Mouse (Mus musculus) frontal cortex, adult 2 months (tissue): ENCODE measurements around the gene Tasp1. TPM values are rescaled to one million over a fixed set of nuclear protein-coding genes. Genes with fewer than 3 reads are reported as not detected.
"Not testable (repeated sequence)": the region's sequence is repeated elsewhere in the genome, so short reads cannot be mapped to it uniquely, and the experiment has no call there.

Source experiments
- DNase-seq, 2 experiments: peaks; one replicate each; pipeline ENCODE4 v3.0.0; 2022; ENCODE audit warnings: low spot score in 1 of 2; ENCODE audit errors: extremely low spot score in 1 of 2
- polyA plus RNA-seq: library from polyadenylated mRNA; depleted of rRNA; stranded (reverse); fragments of >200 nt; gene quantifications from 2 replicates; pipeline ENCODE4 v1.2.3, GENCODE M21; 2012; rRNA removed

Gene Tasp1
- polyA plus RNA-seq, result 17.8 and 20.3 TPM in 2 replicates

DNA sequence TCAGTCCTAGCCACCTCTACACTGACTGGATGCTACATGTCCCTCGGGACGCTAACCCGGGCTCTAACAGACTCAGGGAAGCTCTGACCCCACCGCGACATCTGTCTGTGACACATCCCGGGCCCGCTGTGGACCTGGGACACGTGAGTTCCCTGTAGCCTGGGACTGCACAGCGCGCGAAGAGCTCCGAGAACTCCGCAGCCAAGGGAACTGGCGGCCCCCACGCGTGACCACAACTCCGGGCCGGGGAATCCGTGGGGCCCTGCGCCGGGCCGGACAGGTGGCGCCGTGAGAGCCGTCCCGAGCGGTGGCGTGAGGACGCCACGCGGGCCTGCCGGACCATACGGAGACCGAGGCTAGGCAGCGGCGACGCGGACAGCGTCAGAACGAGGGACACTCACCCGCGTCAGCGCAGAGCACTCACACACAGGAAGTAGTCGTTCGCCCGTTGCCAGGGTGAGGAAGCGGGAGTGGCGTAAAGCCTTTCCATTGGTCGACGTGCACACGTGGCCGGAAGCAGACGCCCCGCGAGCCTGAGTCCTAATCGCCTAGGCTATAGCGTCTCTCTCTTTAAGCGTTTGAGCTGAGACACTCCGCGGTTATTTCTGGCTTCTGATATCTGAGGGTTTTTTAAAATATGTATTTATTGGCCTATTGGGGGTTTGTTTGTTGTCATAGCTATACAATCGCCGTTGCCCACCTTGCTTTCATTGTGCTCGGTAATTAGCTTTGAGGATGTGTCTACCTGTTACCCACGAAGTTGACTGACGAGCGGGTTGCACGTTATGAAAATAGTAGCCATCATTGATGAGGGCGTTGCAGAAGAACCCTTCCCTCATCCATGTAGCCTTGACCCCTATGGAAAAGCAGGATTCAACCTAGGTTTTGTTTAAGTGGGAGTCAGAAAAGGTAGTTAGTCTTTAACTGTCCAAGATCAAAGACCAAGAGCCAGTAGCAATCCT lies at the start of gene Tasp1:
Gene Tasp1 (minus strand): TSS at position 453 of the 962 bp plus-strand sequence.
- peak; percentile 95 to 96 for DNase-seq

DNA sequence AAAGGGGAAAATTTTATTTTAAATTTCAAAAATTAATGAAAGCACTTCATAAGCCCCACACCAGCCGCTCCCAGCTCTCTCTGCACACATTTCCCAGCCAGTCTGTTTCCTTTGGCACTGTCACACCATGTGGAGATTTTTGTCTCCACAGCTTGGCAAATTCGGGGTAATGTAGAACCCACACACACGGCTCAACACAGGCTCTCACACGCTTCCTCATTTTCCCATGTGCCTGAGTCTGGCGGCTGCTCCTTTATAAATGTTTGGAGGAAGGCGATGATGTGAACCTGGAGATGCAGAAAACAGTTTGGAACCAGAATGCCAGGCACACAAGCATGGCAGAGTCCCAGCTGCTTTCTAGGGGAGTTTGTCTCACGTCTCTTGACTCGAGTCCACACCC lies 47.2 kb upstream of the Tasp1 start:
- peak; percentile 14 to 56 for DNase-seq

- DNase-seq, result no peak
Measured at GRCm38 (mm10) chr2:140108945-140109344, 42.3 kb upstream of the Tasp1 start.

DNA sequence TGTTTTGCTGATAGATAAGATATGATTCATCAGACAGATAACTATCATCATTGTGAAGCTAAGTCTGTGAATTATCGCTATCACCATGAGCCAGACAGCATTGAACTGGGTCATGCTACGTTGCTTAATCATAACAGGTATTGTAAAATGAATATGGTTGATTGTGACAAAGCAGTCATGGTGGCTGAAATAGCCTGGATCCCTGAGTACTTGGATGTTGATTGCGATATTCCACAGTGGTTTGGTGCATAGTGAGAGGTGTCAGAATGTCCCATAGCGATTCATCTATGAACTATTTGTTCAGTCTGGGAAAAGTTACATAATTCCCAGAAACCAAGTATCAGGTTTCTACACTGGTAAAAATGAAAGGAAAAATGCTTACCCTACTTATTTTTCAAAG lies 41.0 kb upstream of the Tasp1 start:
- DNase-seq, result no peak

DNA sequence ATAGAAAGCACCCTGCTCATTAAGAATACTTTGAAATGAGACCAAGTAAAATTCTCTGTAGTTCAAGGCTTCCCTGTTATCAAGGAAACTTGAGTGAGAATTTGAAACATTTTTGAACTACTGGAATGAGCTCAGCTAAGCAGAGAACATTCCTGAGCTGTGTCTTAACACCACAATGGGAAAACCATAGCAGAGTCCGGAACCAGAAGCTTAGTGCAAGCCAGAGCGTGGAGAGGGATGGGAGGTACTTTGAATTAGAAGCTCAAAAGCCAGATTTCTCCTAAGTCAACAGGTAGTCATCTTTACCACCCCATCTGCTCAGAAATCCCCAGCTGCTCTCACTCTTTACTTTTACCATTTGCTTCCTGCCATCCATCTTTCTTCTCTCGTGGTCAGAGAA lies 38.3 kb upstream of the Tasp1 start:
- DNase-seq, result peak; percentile 16 to 30

DNA sequence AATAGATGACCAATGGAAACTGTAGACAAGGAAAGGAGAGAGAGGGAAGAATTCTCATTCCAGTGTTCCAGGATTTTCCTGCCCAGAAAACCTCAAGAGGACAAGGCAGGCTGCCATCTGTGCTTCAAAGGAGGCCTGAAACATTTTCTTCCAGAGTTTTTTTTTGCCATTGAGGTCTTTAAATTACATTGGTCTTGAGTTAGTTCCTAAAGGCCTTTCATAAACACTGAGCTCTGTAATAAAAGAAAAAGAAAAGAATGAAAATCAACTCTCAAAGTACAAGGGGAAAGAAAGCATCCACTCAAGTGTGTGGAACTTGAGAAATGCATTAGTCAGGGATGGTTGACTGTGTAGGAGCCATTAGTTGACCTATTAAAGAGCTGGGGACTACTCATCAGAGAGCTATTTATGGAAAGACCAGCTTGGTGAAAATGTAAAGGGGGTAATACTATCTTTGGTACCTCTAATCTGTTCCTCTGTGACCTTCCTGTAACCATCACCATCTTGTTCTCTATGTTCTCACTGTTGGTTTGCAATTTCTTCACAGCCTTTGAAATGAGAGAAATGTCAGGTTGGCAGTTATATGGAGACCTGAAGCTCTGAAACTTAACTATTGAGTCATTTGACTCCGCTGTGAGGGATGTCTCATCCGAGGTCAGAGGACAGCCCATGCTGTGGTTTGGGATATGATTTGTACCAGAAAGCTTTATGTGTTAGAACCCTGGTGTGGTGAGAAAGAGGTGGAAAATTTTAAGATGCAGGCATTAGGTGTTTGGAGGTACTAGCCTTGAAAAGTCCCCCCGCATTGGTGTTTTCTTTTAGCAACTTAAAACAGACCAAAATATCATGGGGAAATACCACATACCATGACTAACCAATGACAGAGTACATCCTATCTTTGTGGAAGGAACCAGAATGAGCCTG lies 34.2 kb upstream of the Tasp1 start:
- no peak for DNase-seq

- no peak for DNase-seq
Measured at GRCm38 (mm10) chr2:140099971-140100370, 33.4 kb upstream of the Tasp1 start.

GRCm38 (mm10) chr2:140097131-140097591 lies 30.6 kb upstream of the Tasp1 start:
- no peak for DNase-seq

- DNase-seq, result no peak
Measured at GRCm38 (mm10) chr2:140096034-140096433, 29.4 kb upstream of the Tasp1 start.

GRCm38 (mm10) chr2:140093433-140093832 lies 26.8 kb upstream of the Tasp1 start:
- DNase-seq, result no peak

DNA sequence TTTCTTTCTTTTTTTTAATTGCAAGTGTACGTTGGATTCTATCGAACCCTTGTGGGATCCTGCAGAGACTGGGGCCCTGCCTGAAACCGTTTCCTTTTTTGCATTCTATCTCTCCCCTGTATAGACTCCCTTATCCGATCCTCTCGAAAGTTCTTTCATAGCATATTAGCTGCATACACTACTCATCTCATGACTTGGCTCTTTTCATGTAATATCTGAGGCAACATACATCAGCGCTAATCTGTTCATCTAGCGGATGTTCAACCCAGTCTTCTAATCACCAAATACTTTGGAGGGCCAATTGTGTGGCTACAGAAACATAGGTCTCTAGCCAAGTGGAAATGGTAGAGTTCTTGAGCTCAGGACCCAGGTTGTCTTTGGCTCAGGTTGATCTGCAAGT lies 17.6 kb upstream of the Tasp1 start:
- DNase-seq, result no peak

DNA sequence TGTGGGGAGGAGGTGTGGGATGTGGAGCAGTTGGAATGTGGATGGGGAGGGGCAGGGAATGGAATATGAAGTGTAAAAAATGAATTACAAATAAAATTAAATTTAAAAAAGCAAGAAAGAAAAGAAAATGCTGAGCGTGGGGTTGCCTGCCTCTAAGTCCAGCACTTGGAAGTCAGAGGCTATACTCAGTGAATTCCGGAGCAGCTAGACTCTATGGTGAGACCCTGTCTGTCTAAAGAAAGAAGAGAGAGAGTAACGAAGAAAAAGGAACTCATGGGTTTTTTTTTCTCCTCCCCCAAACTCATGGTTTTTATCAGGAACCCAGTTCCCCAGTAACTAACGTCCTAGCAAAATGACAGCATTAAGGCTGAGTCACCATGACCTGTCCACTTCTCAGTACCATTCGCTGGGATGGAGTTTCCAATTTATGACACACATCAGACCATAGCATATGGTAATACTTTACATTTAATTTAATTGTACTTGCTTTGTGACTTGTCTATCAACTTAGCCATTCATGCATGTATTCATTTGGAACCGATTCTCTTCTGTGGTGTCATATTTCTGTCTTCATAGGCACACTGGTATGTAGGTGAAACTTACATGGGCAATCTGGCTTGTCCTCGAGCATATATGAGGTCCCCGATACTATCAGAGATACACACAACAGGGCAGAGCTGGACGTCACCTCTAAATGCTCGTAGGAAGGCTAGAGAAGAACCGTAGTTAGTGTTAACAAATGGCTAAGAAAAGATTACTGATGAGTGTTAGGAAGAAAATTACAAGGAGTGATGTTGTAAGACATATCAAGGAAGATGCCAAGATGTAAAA lies 14.4 kb upstream of the Tasp1 start:
- DNase-seq, result no peak

DNA sequence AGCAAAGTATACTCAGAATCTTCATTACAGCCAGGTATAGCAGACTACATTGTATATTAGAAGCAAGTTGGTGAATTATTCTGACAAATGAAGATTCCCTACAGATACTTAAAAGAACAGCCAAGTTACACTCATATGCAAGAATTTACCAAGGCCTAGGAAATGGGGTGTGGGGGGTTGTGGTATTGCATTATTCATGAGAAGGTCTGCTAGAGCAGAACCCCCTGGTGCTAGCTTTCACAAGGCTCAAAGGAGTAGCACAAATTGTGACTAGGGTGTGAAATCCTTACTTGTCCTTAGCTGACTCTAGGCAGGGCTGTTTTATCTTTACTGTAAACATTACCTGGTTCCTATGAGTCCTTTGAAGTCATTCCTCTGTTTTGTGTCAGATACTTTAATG lies 12.7 kb upstream of the Tasp1 start:
- not testable (repeated sequence) for DNase-seq

DNA sequence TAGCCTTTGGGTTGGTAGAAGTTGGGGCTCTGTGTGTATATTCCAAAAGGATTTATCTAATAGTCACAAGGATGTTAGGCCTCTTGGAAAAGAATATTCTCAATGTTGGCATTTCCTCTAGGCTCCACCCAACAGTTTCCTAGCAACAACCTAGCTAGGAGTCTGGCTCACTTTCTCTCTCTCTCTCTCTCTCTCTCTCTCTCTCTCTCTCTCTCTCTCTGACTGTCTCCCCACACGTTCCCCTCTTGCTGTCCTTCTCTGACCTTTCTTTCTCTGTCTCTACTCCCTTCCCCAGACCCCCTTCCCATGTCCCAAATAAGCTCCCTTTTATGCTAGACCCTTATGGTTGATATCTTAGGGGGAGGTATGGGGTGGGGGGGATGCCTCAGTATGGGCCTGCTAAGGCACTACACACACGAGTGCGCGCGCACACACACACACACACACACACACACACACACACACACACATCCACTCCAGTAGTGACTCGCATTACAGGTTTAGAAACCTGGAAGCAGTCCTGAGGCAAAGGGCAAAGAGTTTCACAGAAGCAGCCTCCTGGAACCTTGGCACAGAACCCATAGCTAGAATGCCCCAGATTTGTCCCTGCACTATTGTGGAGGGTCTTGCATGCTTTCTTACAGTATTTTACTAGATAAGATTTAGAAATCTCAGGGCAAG lies 12.1 kb upstream of the Tasp1 start:
- DNase-seq, result no peak

DNA sequence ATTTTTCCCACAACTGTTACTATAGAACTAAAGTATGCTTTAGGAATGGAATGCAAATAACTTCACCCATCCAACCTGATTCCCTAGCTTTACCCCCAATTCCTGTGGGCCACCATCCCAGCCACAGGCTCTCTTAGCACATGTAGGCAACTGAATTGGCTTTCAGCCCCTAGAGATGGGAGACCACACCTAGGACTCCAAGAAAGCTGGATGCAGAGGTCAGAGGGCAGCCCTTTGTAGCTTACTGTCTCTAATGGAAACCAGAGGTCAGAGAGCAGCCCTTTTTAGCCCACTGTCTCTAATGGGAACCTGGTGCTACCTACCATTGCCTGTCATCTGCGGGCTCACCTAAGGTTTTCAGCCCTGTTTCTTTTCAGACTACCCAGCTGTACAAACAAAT lies 10.9 kb upstream of the Tasp1 start:
- DNase-seq, result no peak

- DNase-seq, result no peak
Measured at GRCm38 (mm10) chr2:140075150-140075549, 8.5 kb upstream of the Tasp1 start.

GRCm38 (mm10) chr2:140067516-140067915 lies 911 bp upstream of the Tasp1 start:
- no peak for DNase-seq

- DNase-seq, result no peak
Measured at GRCm38 (mm10) chr2:140065676-140066075, 929 bp downstream of the Tasp1 start.

DNA sequence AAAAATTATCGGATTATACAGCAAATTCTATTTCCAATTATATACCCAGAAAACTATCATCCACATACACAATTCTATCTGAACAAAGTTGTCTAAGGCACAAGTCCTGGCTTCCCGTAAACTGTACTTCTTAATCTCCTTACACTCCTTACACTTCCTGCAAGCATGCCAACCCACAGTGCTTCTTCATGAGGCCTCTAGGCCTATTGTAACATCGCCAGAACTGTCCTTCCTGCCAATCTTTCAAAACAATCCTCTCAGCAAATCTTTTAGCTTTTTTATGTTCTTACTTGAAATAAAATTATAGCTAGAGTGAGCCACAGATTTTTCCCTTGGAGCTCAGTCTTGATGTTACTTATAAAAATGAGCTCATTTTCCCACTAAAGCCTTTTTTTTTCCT lies 5.1 kb downstream of the Tasp1 start:
- DNase-seq, result no peak
